Mouse (Mus musculus) myocyte (in vitro differentiated cells): ENCODE measurements around the gene Aatk. TPM values are rescaled to one million over a fixed set of nuclear protein-coding genes. Genes with fewer than 3 reads are reported as not detected.

ENCODE experiments used
- H3K27me3 ChIP-seq: one replicate; pipeline ENCODE4 v1.6.1; 2011; ENCODE audit not compliant: control insufficient read depth, insufficient read depth, insufficient read length
- H3K36me3 ChIP-seq: one replicate; pipeline ENCODE4 v1.6.1; 2011; ENCODE audit not compliant: control insufficient read depth, insufficient read depth
- H3K4me2 ChIP-seq: one replicate; pipeline ENCODE4 v1.6.1; 2011; ENCODE audit warnings: low read depth, control low read depth
- H3K4me3 ChIP-seq: one replicate; pipeline ENCODE4 v1.5.1; 2011; ENCODE audit warnings: mild to moderate bottlenecking, control low read depth, moderate library complexity
- H3K79me2 ChIP-seq: one replicate; pipeline ENCODE4 v1.6.1; 2011; ENCODE audit not compliant: control insufficient read depth, insufficient read depth
- H3ac ChIP-seq: one replicate; pipeline ENCODE4 v1.6.1; 2011; ENCODE audit not compliant: control insufficient read depth, insufficient read length
- CEBPB ChIP-seq: IDR thresholded peaks from 2 replicates; pipeline ENCODE4 v1.6.1; 2011; ENCODE audit warnings: mild to moderate bottlenecking, moderate library complexity; ENCODE audit not compliant: poor library complexity, insufficient read depth, severe bottlenecking
- E2F4 ChIP-seq: IDR thresholded peaks from one replicate; pipeline ENCODE4 v1.6.1; 2011; ENCODE audit warnings: mild to moderate bottlenecking, control low read depth, moderate library complexity; ENCODE audit not compliant: insufficient read depth
- MAX ChIP-seq: IDR thresholded peaks from one replicate; pipeline ENCODE4 v1.6.1; 2011; ENCODE audit warnings: low read depth, mild to moderate bottlenecking, control low read depth
- MYOD1 ChIP-seq, 3 experiments: IDR thresholded peaks; one replicate each; pipeline ENCODE4 v1.6.1; 2011; ENCODE audit warnings: control low read depth in 2 of 3, low read depth in 2 of 3, mild to moderate bottlenecking in 2 of 3, moderate library complexity in 1 of 3; ENCODE audit not compliant: insufficient read length in 2 of 3, control insufficient read depth in 1 of 3
- MYOG ChIP-seq, 3 experiments: IDR thresholded peaks; one replicate each; pipeline ENCODE4 v1.6.1; 2011; ENCODE audit warnings: control low read depth in 2 of 3, low read depth in 2 of 3, mild to moderate bottlenecking in 2 of 3; ENCODE audit not compliant: insufficient read length in 2 of 3, control insufficient read depth in 1 of 3, insufficient read depth in 1 of 3
- POLR2A ChIP-seq: IDR thresholded peaks from one replicate; pipeline ENCODE4 v1.6.1; 2011; ENCODE audit warnings: low read depth, mild to moderate bottlenecking, control low read depth, moderate library complexity; ENCODE audit not compliant: insufficient read length
- POLR2AphosphoS2 ChIP-seq: IDR thresholded peaks from one replicate; pipeline ENCODE4 v1.6.1; 2011; ENCODE audit warnings: low read depth, control low read depth; ENCODE audit not compliant: insufficient read length
- REST ChIP-seq: IDR thresholded peaks from one replicate; pipeline ENCODE4 v1.6.1; 2011; ENCODE audit warnings: mild to moderate bottlenecking, control low read depth, moderate library complexity; ENCODE audit not compliant: insufficient read depth, insufficient read length
- SRF ChIP-seq: IDR thresholded peaks from one replicate; pipeline ENCODE4 v1.6.1; 2011; ENCODE audit warnings: low read depth; ENCODE audit not compliant: control insufficient read depth, insufficient read length
- TCF12 ChIP-seq: IDR thresholded peaks from one replicate; pipeline ENCODE4 v1.6.1; 2011; ENCODE audit warnings: mild to moderate bottlenecking, control low read depth; ENCODE audit not compliant: poor library complexity, insufficient read depth, severe bottlenecking
- TCF3 ChIP-seq: IDR thresholded peaks from one replicate; pipeline ENCODE4 v1.6.1; 2011; ENCODE audit warnings: low read depth, control low read depth; ENCODE audit not compliant: insufficient read length
- USF1 ChIP-seq: IDR thresholded peaks from one replicate; pipeline ENCODE4 v1.6.1; 2011; ENCODE audit warnings: low read depth, mild to moderate bottlenecking, control low read depth, moderate library complexity
- polyA plus RNA-seq: library from polyadenylated mRNA; unstranded; fragments of >200 nt; fragmentation: generic; extraction: Trizol; gene quantifications from one replicate; pipeline ENCODE4 v1.2.1, GENCODE M21; 2012; ENCODE audit warnings: missing spikeins

Aatk gene
- polyA plus RNA-seq, 1 experiment, result 0.26 TPM

DNA sequence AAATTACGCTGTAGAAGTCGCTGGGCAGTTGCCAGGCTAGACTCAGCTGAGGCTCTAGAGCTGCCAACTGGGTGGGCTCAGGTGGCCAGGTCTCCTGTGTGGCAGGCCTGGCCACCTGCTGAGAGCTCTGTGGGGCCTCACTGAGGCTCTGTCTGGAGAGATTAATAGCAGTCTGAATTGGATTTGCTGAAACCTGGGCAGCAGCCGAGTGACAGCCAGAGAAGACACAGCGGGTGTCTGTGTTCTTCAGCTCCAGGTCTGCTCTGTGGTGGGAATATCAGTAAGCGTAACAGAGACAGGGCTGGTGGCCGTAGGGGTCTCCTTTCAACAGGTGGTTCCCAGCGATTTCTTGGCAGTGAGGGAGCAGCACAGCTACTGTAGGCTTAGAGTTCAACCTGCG is 79.6 kb downstream of the Aatk start:
- no peaks in the 10 kb centered on the region for H3K27me3 ChIP-seq
- no peak overlapping the region for H3K4me2 ChIP-seq
- no peaks in the 10 kb centered on the region for H3K79me2 ChIP-seq
- H3K4me3 ChIP-seq, result no peak overlapping the region
- no peak overlapping the region for H3ac ChIP-seq
- peaks cover 16% of the 10 kb centered on the region for H3K36me3 ChIP-seq
- no peak for TF ChIP-seq TCF3
- TF ChIP-seq USF1, result no peak
- no peak for TF ChIP-seq TCF12
- TF ChIP-seq CEBPB, result no peak
- no peak for TF ChIP-seq MYOG (IDR thresholded peaks at IDR 0.05; ENCODE audit: control insufficient read depth in 1 of 3, insufficient read depth in 1 of 3, insufficient read length in 2 of 3, low read depth in 2 of 3)
- TF ChIP-seq POLR2A, result no peak

DNA sequence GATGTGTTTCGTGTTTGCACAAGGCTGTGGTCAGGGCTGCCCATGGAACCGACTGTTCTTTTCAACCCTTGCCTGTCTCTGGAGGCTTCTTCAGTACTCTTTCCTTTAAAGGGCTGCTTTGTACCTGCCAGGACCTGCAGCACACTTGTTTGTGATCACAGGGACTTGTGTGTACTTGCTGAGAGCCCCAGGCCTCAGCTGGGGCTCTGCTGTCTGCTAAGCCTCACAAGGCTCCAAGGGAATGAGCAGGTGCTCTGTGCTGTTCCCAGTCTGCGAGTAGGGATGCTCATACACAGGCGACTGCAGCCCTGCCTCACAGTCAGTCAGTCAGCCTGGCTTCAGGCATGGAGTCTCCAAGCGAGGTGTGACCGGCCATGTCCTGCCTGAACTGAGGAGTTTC is 80.7 kb downstream of the Aatk start:
- Histone ChIP-seq H3K79me2 (no peaks in the 10 kb centered on the region), H3K27me3 (no peaks in the 10 kb centered on the region), H3ac (no peak overlapping the region), H3K4me2 (no peak overlapping the region), H3K4me3 (no peak overlapping the region), H3K36me3 (peaks cover 21% of the 10 kb centered on the region)
- TF ChIP-seq POLR2A, result no peak
- no peak for TF ChIP-seq MYOD1 (IDR thresholded peaks at IDR 0.05; ENCODE audit: control insufficient read depth in 1 of 3, insufficient read length in 2 of 3, low read depth in 2 of 3)
- no peak for TF ChIP-seq CEBPB
- TF ChIP-seq REST, result no peak
- no peak for TF ChIP-seq USF1
- TF ChIP-seq POLR2AphosphoS2, result no peak
- TF ChIP-seq MAX, result no peak
- TF ChIP-seq E2F4, result no peak
- TF ChIP-seq SRF, result no peak
- no peak for TF ChIP-seq MYOG (IDR thresholded peaks at IDR 0.05; ENCODE audit: control insufficient read depth in 1 of 3, insufficient read depth in 1 of 3, insufficient read length in 2 of 3, low read depth in 2 of 3)
- no peak for TF ChIP-seq TCF12
- TF ChIP-seq TCF3, result no peak

DNA sequence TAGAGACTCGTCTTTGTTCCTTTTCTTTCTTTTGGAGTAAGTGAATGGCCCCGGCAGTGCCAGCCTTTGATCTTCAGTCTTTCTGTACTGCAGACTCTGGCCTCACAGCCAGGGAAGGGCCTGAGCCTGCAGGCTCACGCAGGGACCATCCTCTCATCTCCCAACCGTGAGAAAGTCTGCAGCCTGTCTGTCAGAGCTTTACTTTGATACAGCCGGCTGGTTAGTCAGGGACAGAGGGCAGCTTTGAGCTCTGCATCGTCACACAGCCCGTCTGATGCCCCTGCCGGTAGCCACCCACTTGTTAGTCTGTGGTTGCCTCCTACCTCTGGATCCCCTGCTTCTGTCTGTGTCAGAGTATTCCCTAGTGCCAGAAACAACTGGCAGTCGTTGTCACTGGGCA is 81.9 kb downstream of the Aatk start:
- TF ChIP-seq TCF3, result no peak
- TF ChIP-seq SRF, result no peak
- TF ChIP-seq MYOG (IDR thresholded peaks at IDR 0.05; ENCODE audit: control insufficient read depth in 1 of 3, insufficient read depth in 1 of 3, insufficient read length in 2 of 3, low read depth in 2 of 3), result no peak
- no peak for TF ChIP-seq POLR2A
- no peak for TF ChIP-seq POLR2AphosphoS2
- no peak for TF ChIP-seq TCF12
- no peak for TF ChIP-seq CEBPB
- no peak for TF ChIP-seq USF1
- TF ChIP-seq MAX, result no peak
- H3K4me3 ChIP-seq, result no peak overlapping the region
- no peaks in the 10 kb centered on the region for H3K27me3 ChIP-seq
- no peaks in the 10 kb centered on the region for H3K79me2 ChIP-seq
- H3ac ChIP-seq, result no peak overlapping the region
- H3K36me3 ChIP-seq, result peaks cover 27% of the 10 kb centered on the region
- H3K4me2 ChIP-seq, result no peak overlapping the region

DNA sequence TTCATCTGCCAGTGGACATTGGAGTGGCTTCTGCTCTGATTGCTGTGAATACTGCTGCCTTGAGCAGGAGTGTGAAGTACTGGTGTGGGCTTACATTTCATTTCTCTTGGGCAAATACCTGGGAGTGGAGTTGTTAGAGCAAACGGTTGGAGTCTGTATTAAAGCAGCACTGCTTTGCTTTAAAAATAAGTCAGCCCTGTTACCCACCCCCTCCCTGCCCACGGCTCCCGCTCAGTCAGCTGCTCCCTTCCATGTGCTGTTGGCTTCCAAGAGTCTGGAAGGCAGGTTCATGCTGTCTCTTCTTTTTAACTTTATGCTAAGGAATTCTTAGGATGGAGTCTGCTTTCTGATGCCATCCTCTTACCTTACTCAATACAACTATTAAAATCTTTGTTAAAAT is 85.5 kb downstream of the Aatk start:
- no peak overlapping the region for H3ac ChIP-seq
- H3K4me2 ChIP-seq, result no peak overlapping the region
- TF ChIP-seq POLR2A (no peak), MYOG (IDR thresholded peaks at IDR 0.05; ENCODE audit: control insufficient read depth in 1 of 3, insufficient read depth in 1 of 3, insufficient read length in 2 of 3, low read depth in 2 of 3) (no peak), POLR2AphosphoS2 (no peak), E2F4 (no peak), MYOD1 (IDR thresholded peaks at IDR 0.05; ENCODE audit: control insufficient read depth in 1 of 3, insufficient read length in 2 of 3, low read depth in 2 of 3) (peak in 1 of 3 experiments; percentile 18), USF1 (no peak)
- peaks cover 28% of the 10 kb centered on the region for H3K36me3 ChIP-seq
- no peak overlapping the region for H3K4me3 ChIP-seq
- H3K79me2 ChIP-seq, result peaks cover 10% of the 10 kb centered on the region
- no peaks in the 10 kb centered on the region for H3K27me3 ChIP-seq

DNA sequence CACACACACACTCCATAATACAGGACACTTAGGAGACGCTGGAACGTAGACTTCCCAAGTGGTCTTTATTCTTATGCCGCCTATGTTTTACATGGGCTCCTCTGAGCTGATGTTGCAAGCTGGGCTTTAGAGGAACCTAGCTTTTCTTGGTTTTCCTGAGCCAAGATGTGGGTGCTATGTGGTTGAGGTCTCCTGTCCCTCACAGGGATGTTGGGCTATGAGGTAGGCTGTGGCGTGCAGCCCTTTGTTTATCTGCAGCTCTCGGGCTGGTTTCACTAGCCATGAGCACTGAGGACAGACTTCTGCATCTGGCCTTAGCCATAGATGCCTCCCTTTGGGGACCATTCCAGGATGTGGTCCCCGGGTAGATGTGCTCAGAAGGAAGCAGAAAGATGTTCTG is 86.3 kb downstream of the Aatk start:
- Histone ChIP-seq H3K4me2 (no peak overlapping the region), H3K4me3 (no peak overlapping the region), H3K79me2 (peaks cover 18% of the 10 kb centered on the region), H3K36me3 (peaks cover 28% of the 10 kb centered on the region), H3K27me3 (no peaks in the 10 kb centered on the region), H3ac (no peak overlapping the region)
- TF ChIP-seq SRF (no peak), MYOD1 (IDR thresholded peaks at IDR 0.05; ENCODE audit: control insufficient read depth in 1 of 3, insufficient read length in 2 of 3, low read depth in 2 of 3) (no peak), CEBPB (no peak), POLR2A (no peak), USF1 (no peak), TCF3 (no peak), REST (no peak), MYOG (IDR thresholded peaks at IDR 0.05; ENCODE audit: control insufficient read depth in 1 of 3, insufficient read depth in 1 of 3, insufficient read length in 2 of 3, low read depth in 2 of 3) (no peak), POLR2AphosphoS2 (no peak), MAX (no peak), E2F4 (no peak), TCF12 (no peak)
